Mouse (Mus musculus): Measurements from ENCODE around the gene Foxd2. TPM values are rescaled to one million over a fixed set of nuclear protein-coding genes. Genes with fewer than 3 reads are reported as not detected.
A peak's percentile ranks its signal among the peaks of the same experiment; 100 is the strongest.

Gene Foxd2
- polyA plus RNA-seq, 2 experiments: 1.2 to 3.9 TPM

DNA sequence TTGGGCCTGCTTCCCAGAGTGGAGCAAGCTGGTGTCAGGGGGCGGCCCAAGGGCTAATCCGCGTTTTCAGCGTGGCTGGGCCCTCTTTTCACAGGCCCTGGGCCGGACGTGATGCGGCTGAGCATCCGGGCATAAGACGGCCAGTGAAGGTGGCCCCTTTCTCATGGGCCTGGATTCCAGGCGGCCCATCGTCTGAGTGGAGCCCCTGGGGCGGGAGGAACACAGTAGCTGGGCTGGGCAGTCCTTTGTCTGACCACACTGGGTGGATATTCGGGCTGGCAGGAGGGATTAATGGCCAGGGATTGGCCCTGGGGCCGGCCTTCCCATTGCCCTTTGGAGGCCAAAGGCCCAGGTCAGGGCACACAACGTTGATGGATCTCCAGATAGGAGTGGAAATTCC is 20.5 kb upstream of the Foxd2 start:
- Histone ChIP-seq H3K9me3 (ENCODE audit: control insufficient read depth, low read length) (no peaks in the 10 kb centered on the region), H3K27ac (replicated peaks; ENCODE audit: low read depth, low read length) (no peak overlapping the region), H3K4me3 (replicated peaks; ENCODE audit: low read length) (no peak overlapping the region), H3K9ac (ENCODE audit: low read depth, low read length, severe bottlenecking) (no peak overlapping the region), H3K36me3 (ENCODE audit: control insufficient read depth, insufficient read depth, low read length) (no peaks in the 10 kb centered on the region), H3K27me3 (ENCODE audit: control insufficient read depth, insufficient read depth, low read length) (peaks cover 77% of the 10 kb centered on the region), H3K4me1 (ENCODE audit: control insufficient read depth, insufficient read depth, low read length) (no peaks in the 10 kb centered on the region), H3K4me2 (replicated peaks; ENCODE audit: low read depth, low read length, severe bottlenecking) (no peak overlapping the region)
- 36% methylated on average over 15 of the region's 15 CpGs for WGBS
- TF ChIP-seq POLR2A (IDR thresholded peaks at IDR 0.05; ENCODE audit: borderline replicate concordance, extremely low read depth, insufficient read depth, insufficient read length): no peak
- DNase-seq (ENCODE audit: low spot score) (no peak), ATAC-seq (ENCODE audit: low FRiP score, low read depth) (no peak)

DNA sequence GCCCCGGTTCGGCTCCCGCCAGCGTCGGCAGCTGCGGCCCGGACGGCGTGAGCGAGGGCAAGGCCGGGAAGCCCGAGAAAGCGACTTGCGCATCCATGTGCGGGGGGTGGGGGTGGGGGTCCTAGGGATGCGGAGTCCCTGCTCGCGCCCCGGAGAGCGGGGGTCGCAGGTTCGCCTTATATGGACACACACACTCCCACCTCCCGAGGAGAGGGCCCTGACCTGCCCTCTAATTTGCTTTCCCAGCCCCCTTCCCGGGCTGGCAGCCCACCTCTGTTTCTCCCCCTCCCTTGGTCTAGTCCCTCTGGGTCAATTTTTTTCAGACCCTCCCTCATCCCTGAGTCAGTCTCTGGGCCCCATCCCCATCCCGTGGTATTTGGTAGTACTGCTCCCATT is 17.2 kb upstream of the Foxd2 start, which contains the start of gene Foxe3:
TSS of gene Foxe3 (minus strand) at position 97 of the 396 bp plus-strand sequence.
- no peak for DNase-seq (ENCODE audit: low spot score)
- peak within 1 kb of the TSS; percentile 66 for H3K4me2 ChIP-seq (replicated peaks; ENCODE audit: low read depth, low read length, severe bottlenecking)
- no peak within 1 kb of the TSS for H3K27ac ChIP-seq (replicated peaks; ENCODE audit: low read depth, low read length)
- H3K9ac ChIP-seq (ENCODE audit: low read depth, low read length, severe bottlenecking): peak within 1 kb of the TSS; percentile 36; the same call in 1 of the 2 replicates
- H3K4me1 ChIP-seq (ENCODE audit: control insufficient read depth, insufficient read depth, low read length): no peaks in the 10 kb centered on the region
- ATAC-seq (ENCODE audit: low FRiP score, low read depth): no peak
- no peaks in the 10 kb centered on the region for H3K9me3 ChIP-seq (ENCODE audit: control insufficient read depth, low read length)
- H3K36me3 ChIP-seq (ENCODE audit: control insufficient read depth, insufficient read depth, low read length): no peaks in the 10 kb centered on the region
- peaks cover 87% of the 10 kb centered on the region for H3K27me3 ChIP-seq (ENCODE audit: control insufficient read depth, insufficient read depth, low read length)
- peak within 1 kb of the TSS; percentile 43 for H3K4me3 ChIP-seq (replicated peaks; ENCODE audit: low read length)
- WGBS: 1% methylated on average over 20 of the region's 25 CpGs
- TF ChIP-seq POLR2A (IDR thresholded peaks at IDR 0.05; ENCODE audit: borderline replicate concordance, extremely low read depth, insufficient read depth, insufficient read length): no peak

DNA sequence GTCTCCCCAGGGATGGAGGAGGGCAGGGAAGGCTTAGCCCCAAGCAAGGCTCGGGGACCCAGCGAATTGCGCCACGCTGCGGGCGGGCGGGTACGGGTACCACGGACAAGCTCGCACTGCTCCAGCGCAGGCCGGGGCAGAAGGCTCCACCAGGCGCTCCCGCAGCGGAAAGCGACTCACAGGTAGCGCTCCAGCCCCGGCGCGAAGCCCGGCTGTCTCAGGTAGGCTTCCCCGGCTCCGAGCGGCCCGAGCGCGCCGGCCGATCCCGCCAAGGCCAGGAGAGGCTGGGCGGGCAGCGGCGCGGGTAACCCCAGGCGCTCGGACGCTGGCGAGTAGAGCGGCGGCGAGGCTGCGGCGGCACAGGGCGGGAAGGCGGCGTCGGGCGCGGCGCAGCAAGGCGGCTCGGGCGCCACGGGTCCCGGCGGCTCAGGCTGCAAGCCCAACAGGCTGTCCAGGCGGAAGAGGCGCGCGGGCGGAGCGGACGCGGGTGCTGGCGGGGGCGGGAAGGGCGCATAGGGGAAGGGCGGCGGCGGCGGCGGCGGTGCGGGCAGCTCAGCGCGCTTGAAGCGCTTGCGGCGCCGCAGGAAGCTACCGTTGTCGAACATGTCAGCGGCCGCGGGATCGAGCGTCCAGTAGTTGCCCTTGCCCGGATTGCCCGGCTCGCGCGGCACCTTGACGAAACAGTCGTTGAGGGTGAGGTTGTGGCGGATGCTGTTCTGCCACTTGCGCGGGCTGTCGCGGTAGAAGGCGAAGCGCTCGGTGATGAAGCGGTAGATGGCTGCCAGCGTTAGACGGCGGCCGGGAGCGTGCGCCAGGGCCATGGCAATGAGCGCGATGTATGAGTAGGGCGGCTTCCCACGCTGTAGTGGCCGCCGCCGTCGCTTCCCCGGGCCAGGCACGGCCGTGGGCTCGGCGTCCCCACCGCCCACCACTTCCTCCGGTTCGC is 16.6 kb upstream of the Foxd2 start:
- peak overlapping the region; percentile 43 for H3K4me3 ChIP-seq (replicated peaks; ENCODE audit: low read length)
- H3K4me1 ChIP-seq (ENCODE audit: control insufficient read depth, insufficient read depth, low read length): no peaks in the 10 kb centered on the region
- H3K27ac ChIP-seq (replicated peaks; ENCODE audit: low read depth, low read length): no peak overlapping the region
- peaks cover 85% of the 10 kb centered on the region for H3K27me3 ChIP-seq (ENCODE audit: control insufficient read depth, insufficient read depth, low read length)
- H3K4me2 ChIP-seq (replicated peaks; ENCODE audit: low read depth, low read length, severe bottlenecking): peak overlapping the region; percentile 66
- TF ChIP-seq POLR2A (IDR thresholded peaks at IDR 0.05; ENCODE audit: borderline replicate concordance, extremely low read depth, insufficient read depth, insufficient read length): no peak
- 0 out of 2 replicates have a peak, but pooled peaks have one; percentile 34 for ATAC-seq (ENCODE audit: low FRiP score, low read depth)
- H3K9ac ChIP-seq (ENCODE audit: low read depth, low read length, severe bottlenecking): peak overlapping the region; percentile 36; the same call in 1 of the 2 replicates
- H3K9me3 ChIP-seq (ENCODE audit: control insufficient read depth, low read length): no peaks in the 10 kb centered on the region
- no peaks in the 10 kb centered on the region for H3K36me3 ChIP-seq (ENCODE audit: control insufficient read depth, insufficient read depth, low read length)
- under 1% methylated on average over 61 of the region's 125 CpGs for WGBS
- DNase-seq (ENCODE audit: low spot score): no peak

DNA sequence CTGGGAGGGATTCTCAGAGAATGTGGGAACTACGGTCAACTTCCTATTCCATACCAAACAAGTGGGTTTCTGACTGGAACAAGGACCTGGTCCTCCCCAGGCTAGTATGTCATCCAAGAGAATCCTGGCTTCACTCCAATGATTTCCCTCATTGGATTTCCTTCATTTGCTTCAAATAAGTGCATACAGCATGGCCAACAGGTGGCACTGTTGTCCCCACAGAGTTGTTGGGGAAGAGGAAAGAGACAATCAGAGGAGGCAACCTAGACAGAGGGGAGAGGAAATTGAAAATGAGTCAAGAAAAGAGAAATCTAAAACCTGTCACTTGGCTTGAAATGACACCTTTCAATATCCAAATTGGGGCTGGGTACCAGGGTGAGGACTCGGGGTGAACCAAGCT is 8.4 kb upstream of the Foxd2 start:
- 38% methylated on average over 2 of the region's 2 CpGs for WGBS
- ATAC-seq (ENCODE audit: low FRiP score, low read depth): no peak

DNA sequence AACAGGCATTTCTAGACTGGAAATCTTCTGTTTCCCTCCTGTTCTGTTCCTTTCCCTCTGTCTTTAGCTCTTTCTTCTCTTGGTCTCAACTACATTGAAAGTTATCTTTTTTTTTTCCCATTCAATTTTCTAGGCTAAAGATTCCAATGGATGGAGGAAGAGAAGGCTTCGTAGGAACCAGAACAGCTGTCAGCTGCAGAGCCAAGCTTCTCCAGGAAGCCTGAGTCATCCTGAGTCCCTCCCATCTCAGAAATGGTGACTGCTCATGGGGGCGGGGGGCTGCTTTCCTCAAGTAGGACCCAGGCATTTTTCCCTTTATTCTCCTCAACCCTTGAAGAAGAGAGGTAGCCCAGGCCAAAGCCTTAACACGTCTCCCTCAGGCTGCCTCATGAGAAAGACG is 7.4 kb upstream of the Foxd2 start:
- H3K4me1 ChIP-seq (ENCODE audit: control insufficient read depth, insufficient read depth, low read length): peaks cover 3% of the 10 kb centered on the region; the same call in 1 of the 2 replicates
- H3K4me3 ChIP-seq (replicated peaks; ENCODE audit: low read length): no peak overlapping the region
- peaks cover 83% of the 10 kb centered on the region for H3K27me3 ChIP-seq (ENCODE audit: control insufficient read depth, insufficient read depth, low read length)
- no peak overlapping the region for H3K27ac ChIP-seq (replicated peaks; ENCODE audit: low read depth, low read length)
- ATAC-seq (ENCODE audit: low FRiP score, low read depth) (no peak), DNase-seq (ENCODE audit: low spot score) (no peak)
- H3K4me2 ChIP-seq (replicated peaks; ENCODE audit: low read depth, low read length, severe bottlenecking): no peak overlapping the region
- H3K9ac ChIP-seq (ENCODE audit: low read depth, low read length, severe bottlenecking): no peak overlapping the region
- TF ChIP-seq POLR2A (IDR thresholded peaks at IDR 0.05; ENCODE audit: borderline replicate concordance, extremely low read depth, insufficient read depth, insufficient read length): no peak
- 31% methylated on average over 4 of the region's 4 CpGs for WGBS
- no peaks in the 10 kb centered on the region for H3K9me3 ChIP-seq (ENCODE audit: control insufficient read depth, low read length)
- H3K36me3 ChIP-seq (ENCODE audit: control insufficient read depth, insufficient read depth, low read length): no peaks in the 10 kb centered on the region

More for the DNA sequence above, 8.4 kb upstream of the Foxd2 start:
- Histone ChIP-seq H3K4me2 (replicated peaks; ENCODE audit: low read depth, low read length, severe bottlenecking) (no peak overlapping the region), H3K9me3 (ENCODE audit: control insufficient read depth, low read length) (no peaks in the 10 kb centered on the region), H3K27me3 (ENCODE audit: control insufficient read depth, insufficient read depth, low read length) (peaks cover 83% of the 10 kb centered on the region), H3K9ac (ENCODE audit: low read depth, low read length, severe bottlenecking) (no peak overlapping the region), H3K4me1 (ENCODE audit: control insufficient read depth, insufficient read depth, low read length) (peaks cover 3% of the 10 kb centered on the region; the same call in 1 of the 2 replicates), H3K4me3 (replicated peaks; ENCODE audit: low read length) (no peak overlapping the region), H3K36me3 (ENCODE audit: control insufficient read depth, insufficient read depth, low read length) (no peaks in the 10 kb centered on the region), H3K27ac (replicated peaks; ENCODE audit: low read depth, low read length) (no peak overlapping the region)
- no peak for TF ChIP-seq POLR2A (IDR thresholded peaks at IDR 0.05; ENCODE audit: borderline replicate concordance, extremely low read depth, insufficient read depth, insufficient read length)
- peak; percentile 66 for DNase-seq (ENCODE audit: low spot score)
